Mouse (Mus musculus) left cerebral cortex, adult 18-20 months (tissue): Measurements from ENCODE around the gene Fsd1. TPM values are rescaled to one million over a fixed set of nuclear protein-coding genes. Genes with fewer than 3 reads are reported as not detected.
A peak's percentile ranks its signal among the peaks of the same experiment; 100 is the strongest.

Experiments
- DNase-seq, 2 experiments: peaks; one replicate each; pipeline ENCODE4 v3.0.0; 2021 to 2022; ENCODE audit warnings: low spot score in 2 of 2, mixed read lengths in 1 of 2
- total RNA-seq, 2 experiments: library from RNA; stranded (reverse); gene quantifications; 2 replicates each; pipeline ENCODE4 v1.2.3; 2021

Gene Fsd1
- total RNA-seq, 2 experiments from 2014 or later: 81.3 to 86.5 TPM

GRCm38 (mm10) chr17:55960791-55961190 lies 25.5 kb upstream of the Fsd1 start:
- no peak for DNase-seq

DNA sequence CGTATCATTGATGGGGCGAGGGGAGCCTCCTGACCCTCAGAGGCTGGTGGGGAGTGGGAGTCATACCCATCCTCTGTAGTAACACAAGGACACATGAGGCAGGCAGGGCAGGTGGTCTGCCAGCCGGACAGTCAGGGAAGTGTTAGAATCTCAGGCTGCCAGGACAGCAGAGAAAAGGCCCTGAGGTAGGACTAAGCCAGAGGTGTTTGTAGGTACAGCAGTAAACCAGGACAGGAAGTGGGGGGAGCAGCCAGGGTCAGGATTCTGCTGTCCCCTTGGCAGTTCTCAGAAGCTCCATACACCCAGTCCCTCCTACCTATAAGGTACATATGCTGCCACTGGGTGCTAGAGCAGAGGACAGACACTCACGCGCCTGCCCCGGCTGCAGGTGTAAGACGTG lies 24.7 kb upstream of the Fsd1 start:
- DNase-seq: no peak

DNA sequence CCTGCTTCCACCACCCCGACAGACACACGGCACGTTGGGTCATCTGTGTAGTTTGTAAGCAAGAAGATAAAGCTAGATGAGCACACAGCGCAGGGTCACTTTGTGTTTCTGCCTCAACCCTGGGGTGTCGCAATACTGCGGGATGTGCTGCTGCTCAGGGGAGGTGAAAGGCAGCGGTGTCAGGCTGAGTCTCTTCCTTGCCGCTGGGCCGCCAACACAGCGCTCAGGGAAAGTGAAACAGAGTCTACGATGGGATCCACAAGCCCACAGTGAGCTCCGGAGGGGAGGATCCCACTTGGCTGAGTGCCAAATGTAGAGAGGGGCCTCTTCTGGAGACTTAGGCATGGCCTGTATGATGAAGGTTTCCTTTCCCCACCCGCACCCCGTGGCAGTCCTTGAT lies 23.1 kb upstream of the Fsd1 start:
- DNase-seq: no peak

DNA sequence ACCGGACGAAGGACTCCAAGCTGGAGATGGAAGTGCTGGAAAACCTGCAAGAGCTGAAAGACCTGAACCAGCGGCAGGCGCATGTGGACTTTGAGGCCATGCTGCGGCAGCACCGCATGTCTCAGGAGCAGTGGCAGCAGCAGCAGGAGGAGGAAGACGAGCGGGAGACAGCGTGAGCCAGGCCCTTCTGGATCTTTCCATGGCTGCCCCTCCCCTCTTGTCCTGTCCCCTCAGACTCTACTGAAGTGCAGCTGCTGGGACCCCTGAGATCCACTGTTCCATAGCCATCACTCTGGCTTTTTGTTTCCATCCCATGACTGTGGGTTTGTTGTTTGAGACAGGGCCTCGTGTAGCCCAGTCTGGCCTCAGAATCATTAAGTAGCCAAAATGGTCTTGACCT lies 21.8 kb upstream of the Fsd1 start:
- no peak for DNase-seq

GRCm38 (mm10) chr17:55964996-55965395 lies 21.3 kb upstream of the Fsd1 start:
- DNase-seq: no peak

- DNase-seq: no peak
Measured at GRCm38 (mm10) chr17:55967186-55967585, 19.1 kb upstream of the Fsd1 start.

GRCm38 (mm10) chr17:55968210-55968609 lies 18.1 kb upstream of the Fsd1 start:
- DNase-seq: no peak

GRCm38 (mm10) chr17:55969560-55969959 lies 16.7 kb upstream of the Fsd1 start:
- DNase-seq: peak in 1 of 2 experiments; percentile 46

GRCm38 (mm10) chr17:55969966-55970891 lies 16.1 kb upstream of the Fsd1 start, which contains the start of gene Shd:
Gene Shd (plus strand): TSS chr17:55970467.
- peak in 1 of 2 experiments; percentile 61 for DNase-seq

DNA sequence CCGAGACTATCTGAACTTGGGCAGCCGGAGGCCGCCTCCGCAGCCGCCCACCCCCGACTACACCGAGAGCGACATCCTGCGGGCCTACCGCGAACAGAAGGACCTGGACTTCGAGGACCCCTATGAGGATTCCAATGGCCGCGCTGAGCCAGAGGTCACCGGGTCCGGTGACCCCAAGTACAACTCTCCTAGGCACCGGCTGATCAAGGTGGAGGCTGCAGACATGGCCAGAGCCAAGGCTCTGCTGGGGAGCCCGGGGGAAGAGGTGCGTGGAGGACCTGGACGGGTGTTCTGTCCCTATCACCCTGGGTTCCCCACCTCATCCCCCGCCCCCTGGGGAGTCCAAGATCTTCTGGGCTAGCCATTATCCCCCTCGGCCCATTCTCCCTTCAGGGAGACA lies 14.9 kb upstream of the Fsd1 start:
- DNase-seq: no peak

DNA sequence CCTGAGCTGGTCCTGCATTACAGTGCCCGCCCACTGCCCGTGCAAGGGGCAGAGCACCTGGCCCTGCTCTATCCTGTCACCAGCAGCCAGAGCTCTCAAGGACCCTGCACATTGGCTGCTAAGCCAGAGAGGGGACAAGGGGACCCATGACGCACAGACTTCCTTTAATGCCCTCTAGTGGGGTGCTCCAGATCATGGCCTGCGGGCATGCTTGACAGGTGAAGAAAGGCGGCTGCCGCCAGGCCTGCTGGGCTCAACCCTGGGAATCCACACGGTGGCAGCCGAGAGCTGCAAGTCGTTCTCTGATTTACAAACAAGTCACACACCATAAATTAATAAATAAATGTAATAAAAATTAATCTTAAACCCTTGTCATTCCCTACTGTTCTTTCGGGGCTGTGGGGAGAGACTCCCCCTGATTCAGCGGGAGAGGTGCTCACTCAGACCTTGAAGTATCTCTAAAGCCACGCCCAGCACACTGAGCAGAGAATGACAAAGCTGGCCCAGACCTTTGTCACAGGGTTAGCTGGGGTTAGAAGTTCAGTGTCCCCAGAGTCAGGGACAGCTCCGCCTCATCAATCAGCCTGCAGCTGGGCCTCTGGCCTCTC lies 9.9 kb upstream of the Fsd1 start:
- peak; percentile 77 for DNase-seq

- no peak for DNase-seq
Measured at GRCm38 (mm10) chr17:55977301-55977700, 9.0 kb upstream of the Fsd1 start.

DNA sequence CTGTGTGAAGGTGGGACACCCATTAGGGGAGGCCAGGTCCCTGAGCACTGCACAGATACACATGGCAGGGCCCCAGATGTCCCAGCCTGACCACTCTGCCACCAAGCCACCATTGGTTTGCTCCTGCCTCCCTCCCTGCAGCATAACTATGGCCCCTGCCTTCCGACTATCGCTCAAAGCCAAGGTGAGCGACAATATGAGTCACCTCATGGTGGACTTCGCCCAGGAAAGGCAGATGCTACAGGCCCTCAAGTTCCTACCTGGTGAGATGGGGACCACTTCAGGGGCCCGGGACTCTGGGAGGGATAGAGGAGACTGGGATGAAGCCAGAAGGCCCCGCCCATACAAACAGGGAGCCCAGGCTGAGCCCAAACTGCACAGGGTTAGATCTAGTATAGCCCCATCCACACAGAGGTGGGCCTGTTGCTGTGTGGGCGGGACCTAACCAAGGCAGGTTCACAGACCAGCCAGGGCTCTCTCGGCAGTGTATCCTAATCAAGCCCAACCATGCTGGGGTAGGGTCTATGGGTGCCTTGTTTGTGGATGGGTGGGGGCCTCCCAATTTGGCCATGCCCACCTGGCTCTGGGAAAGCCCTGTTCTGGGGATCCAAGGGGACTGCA lies 4.1 kb downstream of the Fsd1 start:
- no peak for DNase-seq

- no peak for DNase-seq
Measured at GRCm38 (mm10) chr17:55996007-55996406, 9.7 kb downstream of the Fsd1 start.

DNA sequence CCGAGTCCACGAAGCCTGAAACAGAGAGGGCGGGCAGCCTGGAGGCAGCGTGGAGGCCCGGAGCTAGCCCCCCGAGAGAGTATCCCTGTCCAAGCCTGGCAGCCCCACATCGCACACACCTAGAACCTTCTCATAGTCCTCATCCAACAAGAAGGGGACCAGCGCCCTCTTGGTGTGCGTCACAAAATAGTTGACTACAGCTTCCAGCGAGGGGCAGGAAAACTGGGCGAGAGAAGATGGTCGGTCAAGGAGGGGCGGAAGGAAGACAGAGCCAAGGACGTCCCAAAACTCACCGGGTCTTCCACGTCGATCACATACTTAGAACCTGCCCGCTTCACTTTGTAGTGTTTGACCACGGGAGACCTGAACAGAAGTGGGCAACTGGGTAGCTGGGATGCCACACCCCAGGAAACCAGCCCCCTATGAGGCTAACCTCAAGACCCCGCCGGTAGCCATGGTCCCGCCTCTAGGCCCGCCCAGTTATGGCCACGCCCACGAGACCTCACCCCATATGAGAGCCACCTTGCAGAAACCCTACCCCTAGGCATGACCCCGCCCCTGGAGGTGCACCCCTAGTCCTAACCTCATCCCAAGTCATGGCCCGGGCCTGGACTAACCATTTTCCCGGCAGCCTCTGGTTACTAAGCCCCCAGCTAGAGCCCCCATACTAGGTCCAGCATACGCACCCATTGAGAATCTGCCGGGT lies 13.6 kb downstream of the Fsd1 start:
- DNase-seq: no peak

GRCm38 (mm10) chr17:56003000-56003399 lies 16.7 kb downstream of the Fsd1 start:
- DNase-seq: no peak

GRCm38 (mm10) chr17:56005415-56006061 lies 19.2 kb downstream of the Fsd1 start, which contains the start of the genes Stap2 and Mpnd:
Gene Stap2 (minus strand): TSS chr17:56005584.
Gene Mpnd (plus strand): TSS chr17:56005711.
- DNase-seq: no peak

- no peak for DNase-seq
Measured at GRCm38 (mm10) chr17:56006956-56007355, 20.6 kb downstream of the Fsd1 start.

GRCm38 (mm10) chr17:56007444-56008355 lies 21.4 kb downstream of the Fsd1 start:
- no peak for DNase-seq
